Mouse (Mus musculus) testis, adult 2 months (tissue): Measurements from ENCODE around the gene Npas3.

ENCODE experiments used
- CTCF ChIP-seq: fragments of 200-500 bp; IDR thresholded peaks from 2 replicates; pipeline ENCODE4 v1.5.1; 2012; ENCODE audit warnings: low read depth, mild to moderate bottlenecking, inconsistent platforms, low read length, moderate library complexity; ENCODE audit not compliant: control insufficient read depth, insufficient read depth, insufficient replicate concordance
- POLR2A ChIP-seq: fragments of 200-500 bp; IDR thresholded peaks from 2 replicates; pipeline ENCODE4 v1.6.1; 2012; ENCODE audit warnings: low read depth, mild to moderate bottlenecking, inconsistent platforms, low read length, moderate library complexity; ENCODE audit not compliant: control insufficient read depth

DNA sequence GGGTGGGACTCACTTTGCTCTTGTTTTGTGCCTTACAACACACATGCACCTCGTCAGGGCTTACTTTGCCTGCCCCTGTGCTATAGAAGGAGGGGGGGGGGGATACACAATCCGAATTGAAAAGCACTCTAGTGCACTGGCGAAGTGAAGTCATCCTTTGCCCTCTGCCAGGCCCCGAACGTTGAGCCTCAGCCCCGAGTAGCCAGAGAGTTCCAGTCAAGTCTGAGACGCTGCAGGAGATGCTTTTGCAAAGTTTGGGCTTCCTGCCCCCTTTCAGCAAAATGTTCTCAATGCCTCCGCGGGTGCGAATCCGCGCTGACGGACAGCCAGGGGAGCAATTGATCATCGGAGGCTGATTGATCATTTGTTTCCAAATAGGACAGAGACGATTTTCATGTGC is 319 bp downstream of the Npas3 start:
- TF ChIP-seq CTCF (no peak), POLR2A (no peak)
